Mouse (Mus musculus): ENCODE data around the gene Glrx3. TPM values are rescaled to one million over a fixed set of nuclear protein-coding genes. Genes with fewer than 3 reads are reported as not detected.

Glrx3 gene
- polyA plus RNA-seq, 1 experiment from 2014 or later = 251 TPM

DNA sequence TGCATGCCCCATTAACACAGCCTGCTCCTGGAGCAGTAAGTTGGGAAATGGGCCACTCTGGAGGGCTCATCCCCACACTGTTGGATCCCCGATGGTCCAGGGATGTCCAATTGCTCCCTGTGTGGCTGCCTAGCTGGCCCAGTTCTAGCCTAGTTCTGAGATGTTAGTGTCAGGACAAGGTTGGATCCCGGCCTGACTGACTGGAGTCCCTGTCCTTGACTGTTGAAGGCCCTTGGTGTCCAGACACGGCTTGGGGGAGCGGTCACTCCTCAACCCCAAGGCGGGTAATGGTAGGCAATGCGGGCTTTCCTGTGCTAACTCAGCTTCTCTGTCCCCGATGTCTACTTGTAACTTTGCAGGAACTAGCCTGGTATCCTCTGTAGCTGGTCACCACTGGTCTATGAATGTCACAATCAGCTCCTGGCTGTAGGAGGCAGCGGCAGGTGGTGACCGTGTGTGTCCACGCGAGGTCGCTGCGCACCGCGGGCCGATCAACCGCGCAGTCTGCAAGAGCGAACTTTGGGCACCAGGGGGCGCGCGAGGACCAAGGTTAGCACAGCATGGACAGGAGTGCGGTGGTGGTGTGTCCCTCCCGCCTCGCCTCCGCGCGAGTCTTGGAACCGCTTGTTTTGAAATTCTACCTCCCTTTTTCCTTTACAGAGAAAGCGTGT is 40.7 kb downstream of the Glrx3 start:
- H3K36me3 ChIP-seq = no peaks in the 10 kb centered on the region
- H3K27ac ChIP-seq = no peak overlapping the region
- H3K9me3 ChIP-seq (replicated peaks) = no peaks in the 10 kb centered on the region
- peaks cover 10% of the 10 kb centered on the region for H3K27me3 ChIP-seq
- WGBS = 15% methylated on average over 30 of the region's 30 CpGs
- H3K4me2 ChIP-seq = peak overlapping the region; percentile 61
- ATAC-seq (replicated peaks; ENCODE audit: low FRiP score) = peak; percentile 89
- H3K9ac ChIP-seq = no peak overlapping the region
- H3K4me3 ChIP-seq (replicated peaks) = peak overlapping the region; percentile 26
- peaks cover 6% of the 10 kb centered on the region for H3K4me1 ChIP-seq

DNA sequence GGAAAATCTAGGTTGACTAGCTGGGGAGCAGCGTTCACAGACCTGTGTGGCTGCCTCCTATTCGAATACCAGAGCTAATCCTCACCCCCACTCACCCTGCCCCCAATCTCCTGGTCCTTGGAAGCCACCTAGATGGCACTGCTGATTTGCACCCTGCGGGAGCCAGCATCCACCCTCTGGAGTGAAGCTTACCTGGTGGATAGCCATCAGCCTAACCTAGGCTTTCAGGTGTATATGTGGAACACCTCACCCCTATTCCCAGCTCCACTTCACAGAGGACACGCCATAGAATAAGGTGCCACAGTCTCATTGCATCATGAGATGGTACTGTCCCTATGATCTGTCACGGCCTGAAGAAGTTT is 41.2 kb downstream of the Glrx3 start:
- peak; percentile 64 for ATAC-seq (replicated peaks; ENCODE audit: low FRiP score)
- H3K9ac ChIP-seq = no peak overlapping the region
- WGBS = 30% methylated on average over 5 of the region's 5 CpGs
- H3K27me3 ChIP-seq = peaks cover 10% of the 10 kb centered on the region
- H3K4me1 ChIP-seq = peaks cover 6% of the 10 kb centered on the region
- H3K4me3 ChIP-seq (replicated peaks) = peak overlapping the region; percentile 26
- peak overlapping the region; percentile 61 for H3K4me2 ChIP-seq
- H3K36me3 ChIP-seq = no peaks in the 10 kb centered on the region
- H3K27ac ChIP-seq = no peak overlapping the region
- H3K9me3 ChIP-seq (replicated peaks) = no peaks in the 10 kb centered on the region

GRCm38 (mm10) chr7:137480839-137481238 is 43.4 kb downstream of the Glrx3 start:
- Histone ChIP-seq H3K36me3 (no peaks in the 10 kb centered on the region), H3K27me3 (peaks cover 8% of the 10 kb centered on the region), H3K9ac (no peak overlapping the region), H3K9me3 (replicated peaks) (no peaks in the 10 kb centered on the region), H3K4me3 (replicated peaks) (no peak overlapping the region), H3K4me1 (peaks cover 6% of the 10 kb centered on the region), H3K27ac (no peak overlapping the region), H3K4me2 (no peak overlapping the region)
- ATAC-seq (replicated peaks; ENCODE audit: low FRiP score) = no peak
- 73% methylated on average over 6 of the region's 6 CpGs for WGBS

GRCm38 (mm10) chr7:137483987-137484386 is 46.6 kb downstream of the Glrx3 start:
- Histone ChIP-seq H3K4me3 (replicated peaks) (no peak overlapping the region), H3K27me3 (no peaks in the 10 kb centered on the region), H3K4me2 (no peak overlapping the region), H3K4me1 (no peaks in the 10 kb centered on the region), H3K27ac (no peak overlapping the region), H3K9me3 (replicated peaks) (no peaks in the 10 kb centered on the region), H3K9ac (no peak overlapping the region), H3K36me3 (no peaks in the 10 kb centered on the region)
- ATAC-seq (replicated peaks; ENCODE audit: low FRiP score) = no peak
- 84% methylated on average over 11 of the region's 11 CpGs for WGBS

GRCm38 (mm10) chr7:137488391-137488790 is 51.0 kb downstream of the Glrx3 start:
- WGBS = 77% methylated on average over 5 of the region's 5 CpGs
- Histone ChIP-seq H3K4me3 (replicated peaks) (no peak overlapping the region), H3K27me3 (no peaks in the 10 kb centered on the region), H3K9ac (no peak overlapping the region), H3K4me2 (no peak overlapping the region), H3K27ac (no peak overlapping the region), H3K36me3 (no peaks in the 10 kb centered on the region), H3K4me1 (no peaks in the 10 kb centered on the region), H3K9me3 (replicated peaks) (no peaks in the 10 kb centered on the region)
- no peak for ATAC-seq (replicated peaks; ENCODE audit: low FRiP score)

GRCm38 (mm10) chr7:137490711-137491110 is 53.3 kb downstream of the Glrx3 start:
- WGBS = 65% methylated on average over 4 of the region's 4 CpGs
- Histone ChIP-seq H3K9me3 (replicated peaks) (no peaks in the 10 kb centered on the region), H3K4me3 (replicated peaks) (no peak overlapping the region), H3K36me3 (no peaks in the 10 kb centered on the region), H3K27me3 (no peaks in the 10 kb centered on the region), H3K4me1 (no peaks in the 10 kb centered on the region), H3K4me2 (no peak overlapping the region), H3K9ac (no peak overlapping the region), H3K27ac (no peak overlapping the region)
- ATAC-seq (replicated peaks; ENCODE audit: low FRiP score) = no peak

- 89% methylated on average over 8 of the region's 8 CpGs for WGBS
- Histone ChIP-seq H3K36me3 (no peaks in the 10 kb centered on the region), H3K4me2 (no peak overlapping the region), H3K4me3 (replicated peaks) (no peak overlapping the region), H3K27ac (no peak overlapping the region), H3K4me1 (no peaks in the 10 kb centered on the region), H3K27me3 (no peaks in the 10 kb centered on the region), H3K9ac (no peak overlapping the region), H3K9me3 (replicated peaks) (no peaks in the 10 kb centered on the region)
- ATAC-seq (replicated peaks; ENCODE audit: low FRiP score) = no peak
Observed at GRCm38 (mm10) chr7:137492307-137492973, 55.0 kb downstream of the Glrx3 start.

GRCm38 (mm10) chr7:137498736-137499135 is 61.3 kb downstream of the Glrx3 start:
- Histone ChIP-seq H3K36me3 (no peaks in the 10 kb centered on the region), H3K4me1 (no peaks in the 10 kb centered on the region), H3K9ac (no peak overlapping the region), H3K27me3 (no peaks in the 10 kb centered on the region), H3K4me2 (no peak overlapping the region), H3K4me3 (replicated peaks) (no peak overlapping the region), H3K9me3 (replicated peaks) (no peaks in the 10 kb centered on the region), H3K27ac (no peak overlapping the region)
- no peak for ATAC-seq (replicated peaks; ENCODE audit: low FRiP score)
- 74% methylated on average over 4 of the region's 4 CpGs for WGBS

DNA sequence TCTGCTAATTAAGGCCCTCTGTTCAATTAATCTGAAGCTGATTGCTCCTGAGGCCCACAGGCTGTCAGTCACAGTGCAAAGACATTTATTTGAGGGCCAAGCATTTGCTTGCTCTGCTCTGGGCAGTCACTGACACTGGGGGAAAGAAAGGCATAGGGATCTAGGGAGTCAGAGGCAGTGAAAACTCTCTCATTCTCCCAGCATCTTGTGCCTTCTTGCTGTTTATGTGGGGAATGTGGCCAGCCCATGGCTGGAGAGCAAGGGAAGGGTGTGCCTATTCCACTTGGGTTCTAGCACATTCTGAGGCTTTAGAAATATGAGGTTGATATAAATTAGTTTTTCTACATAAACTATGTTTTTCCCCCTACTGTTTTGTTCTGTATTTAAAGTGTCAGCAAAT is 80.2 kb downstream of the Glrx3 start:
- Histone ChIP-seq H3K9me3 (replicated peaks) (no peaks in the 10 kb centered on the region), H3K27me3 (no peaks in the 10 kb centered on the region), H3K4me3 (replicated peaks) (no peak overlapping the region), H3K9ac (no peak overlapping the region), H3K27ac (no peak overlapping the region), H3K36me3 (no peaks in the 10 kb centered on the region), H3K4me1 (no peaks in the 10 kb centered on the region), H3K4me2 (no peak overlapping the region)
- no peak for ATAC-seq (replicated peaks; ENCODE audit: low FRiP score)

GRCm38 (mm10) chr7:137518028-137518576 is 80.7 kb downstream of the Glrx3 start:
- Histone ChIP-seq H3K27me3 (no peaks in the 10 kb centered on the region), H3K4me2 (no peak overlapping the region), H3K36me3 (no peaks in the 10 kb centered on the region), H3K9ac (no peak overlapping the region), H3K4me1 (no peaks in the 10 kb centered on the region), H3K4me3 (replicated peaks) (no peak overlapping the region), H3K9me3 (replicated peaks) (no peaks in the 10 kb centered on the region), H3K27ac (no peak overlapping the region)
- ATAC-seq (replicated peaks; ENCODE audit: low FRiP score) = no peak
- WGBS = 51% methylated on average over 5 of the region's 5 CpGs
